Mouse (Mus musculus) heart, embryonic 10.5 days (tissue): ENCODE data around the gene Ncoa4. TPM values are rescaled to one million over a fixed set of nuclear protein-coding genes. Genes with fewer than 3 reads are reported as not detected.
"Not testable (repeated sequence)": the region's sequence is repeated elsewhere in the genome, so short reads cannot be mapped to it uniquely, and the experiment has no call there.

ENCODE experiments used
- DNase-seq: peaks from one replicate; pipeline ENCODE4 v3.0.0-alpha.2; 2017; ENCODE audit warnings: low spot score
- H3K27ac ChIP-seq: fragments of 300-500 bp; sonication (generic); 2 replicates; pipeline ENCODE4 v1.5.1; 2016; ENCODE audit warnings: mild to moderate bottlenecking
- H3K27me3 ChIP-seq: fragments of 300-500 bp; sonication (generic); 2 replicates; pipeline ENCODE4 v1.6.1; 2016; ENCODE audit warnings: mild to moderate bottlenecking; ENCODE audit not compliant: poor library complexity, insufficient read depth, severe bottlenecking
- H3K36me3 ChIP-seq: fragments of 300-500 bp; sonication (generic); 2 replicates; pipeline ENCODE4 v1.6.1; 2016; ENCODE audit warnings: mild to moderate bottlenecking, moderate library complexity
- H3K4me1 ChIP-seq: fragments of 300-500 bp; sonication (generic); 2 replicates; pipeline ENCODE4 v1.6.1; 2016; ENCODE audit warnings: mild to moderate bottlenecking
- H3K4me3 ChIP-seq: fragments of 300-500 bp; sonication (generic); 2 replicates; pipeline ENCODE4 v1.5.1; 2016; ENCODE audit warnings: mild to moderate bottlenecking, moderate library complexity
- H3K9me3 ChIP-seq: fragments of 300-500 bp; sonication (generic); 2 replicates; pipeline ENCODE4 v1.6.1; 2016; ENCODE audit warnings: mild to moderate bottlenecking, moderate library complexity
- WGBS: fragments of 180-500 bp; shearing (Covaris S2); methylation state at CpG from one replicate; pipeline ENCODE4 v1.1.7; 2016; 5-methylcytosine and 5-hydroxymethylcytosine counted together
- polyA plus RNA-seq: library from polyadenylated mRNA; unstranded; fragments of >200 nt; fragmentation: Nextera tagmentation; extraction: Ambion mirVana; gene quantifications from 2 replicates; pipeline ENCODE4 v1.2.1, GENCODE M21; 2016

Ncoa4 gene
- polyA plus RNA-seq = 102 and 112 TPM in 2 replicates

GRCm38 (mm10) chr14:32159690-32160246 lies at the start of gene Ncoa4:
Gene Ncoa4 (plus strand): TSS chr14:32159865.
- Histone ChIP-seq H3K4me3 (peak within 1 kb of the TSS; percentile 84), H3K27ac (peak within 1 kb of the TSS; percentile 93), H3K36me3 (no peaks in the 10 kb centered on the region), H3K4me1 (peaks cover 36% of the 10 kb centered on the region), H3K9me3 (no peaks in the 10 kb centered on the region), H3K27me3 (no peaks in the 10 kb centered on the region)
- DNase-seq = peak; percentile 99
- WGBS = under 1% methylated on average over 39 of the region's 40 CpGs

GRCm38 (mm10) chr14:32112124-32112523 lies 47.5 kb upstream of the Ncoa4 start:
- not testable (repeated sequence) for H3K27me3 ChIP-seq, H3K4me3 ChIP-seq, H3K9me3 ChIP-seq, H3K27ac ChIP-seq, H3K4me1 ChIP-seq, H3K36me3 ChIP-seq, DNase-seq
- 87% methylated on average over 10 of the region's 10 CpGs for WGBS

GRCm38 (mm10) chr14:32120940-32121919 lies 38.4 kb upstream of the Ncoa4 start:
- DNase-seq = no peak
- WGBS = 68% methylated on average over 11 of the region's 11 CpGs
- no peaks in the 10 kb centered on the region for H3K36me3 ChIP-seq
- no peak overlapping the region for H3K4me3 ChIP-seq
- no peaks in the 10 kb centered on the region for H3K27me3 ChIP-seq
- no peaks in the 10 kb centered on the region for H3K9me3 ChIP-seq
- no peaks in the 10 kb centered on the region for H3K4me1 ChIP-seq
- no peak overlapping the region for H3K27ac ChIP-seq

- Histone ChIP-seq H3K9me3 (no peaks in the 10 kb centered on the region), H3K4me3 (no peak overlapping the region), H3K36me3 (no peaks in the 10 kb centered on the region), H3K27ac (no peak overlapping the region), H3K27me3 (no peaks in the 10 kb centered on the region), H3K4me1 (no peaks in the 10 kb centered on the region)
- 55% methylated on average over 2 of the region's 2 CpGs for WGBS
- no peak for DNase-seq
Measured at GRCm38 (mm10) chr14:32121920-32122315, 37.7 kb upstream of the Ncoa4 start.

GRCm38 (mm10) chr14:32124261-32124660 lies 35.4 kb upstream of the Ncoa4 start:
- no peak for DNase-seq
- Histone ChIP-seq H3K27me3 (no peaks in the 10 kb centered on the region), H3K4me3 (no peak overlapping the region), H3K36me3 (no peaks in the 10 kb centered on the region), H3K4me1 (no peaks in the 10 kb centered on the region), H3K27ac (no peak overlapping the region), H3K9me3 (no peaks in the 10 kb centered on the region)
- WGBS = 65% methylated on average over 3 of the region's 3 CpGs

GRCm38 (mm10) chr14:32125256-32125655 lies 34.4 kb upstream of the Ncoa4 start:
- not testable (repeated sequence) for H3K9me3 ChIP-seq, H3K36me3 ChIP-seq, H3K4me3 ChIP-seq, DNase-seq, H3K27me3 ChIP-seq, H3K27ac ChIP-seq, H3K4me1 ChIP-seq
- 78% methylated on average over 5 of the region's 5 CpGs for WGBS

- Histone ChIP-seq H3K27me3 (no peaks in the 10 kb centered on the region), H3K36me3 (no peaks in the 10 kb centered on the region), H3K4me3 (no peak overlapping the region), H3K4me1 (peaks cover 6% of the 10 kb centered on the region), H3K9me3 (no peaks in the 10 kb centered on the region), H3K27ac (no peak overlapping the region)
- no peak for DNase-seq
- WGBS = 73% methylated on average over 5 of the region's 5 CpGs
Measured at GRCm38 (mm10) chr14:32128409-32128808, 31.3 kb upstream of the Ncoa4 start.

GRCm38 (mm10) chr14:32131836-32132235 lies 27.8 kb upstream of the Ncoa4 start:
- no peaks in the 10 kb centered on the region for H3K9me3 ChIP-seq
- no peaks in the 10 kb centered on the region for H3K27me3 ChIP-seq
- H3K4me1 ChIP-seq = peaks cover 29% of the 10 kb centered on the region
- DNase-seq = no peak
- no peaks in the 10 kb centered on the region for H3K36me3 ChIP-seq
- H3K4me3 ChIP-seq = no peak overlapping the region
- H3K27ac ChIP-seq = no peak overlapping the region
- 29% methylated on average over 4 of the region's 4 CpGs for WGBS

- H3K36me3 ChIP-seq = no peaks in the 10 kb centered on the region
- H3K4me3 ChIP-seq = 0 out of 2 replicates have a peak overlapping the region, but pooled peaks have one; percentile 16
- H3K27me3 ChIP-seq = no peaks in the 10 kb centered on the region
- H3K9me3 ChIP-seq = no peaks in the 10 kb centered on the region
- peak; percentile 90 for DNase-seq
- H3K4me1 ChIP-seq = peaks cover 29% of the 10 kb centered on the region
- WGBS = 16% methylated on average over 2 of the region's 2 CpGs
- peak overlapping the region; percentile 76 for H3K27ac ChIP-seq
Measured at GRCm38 (mm10) chr14:32134293-32134692, 25.4 kb upstream of the Ncoa4 start.

GRCm38 (mm10) chr14:32136467-32136866 lies 23.2 kb upstream of the Ncoa4 start:
- peaks cover 29% of the 10 kb centered on the region for H3K4me1 ChIP-seq
- WGBS = 53% methylated on average over 3 of the region's 3 CpGs
- H3K9me3 ChIP-seq, H3K4me3 ChIP-seq, DNase-seq, H3K36me3 ChIP-seq, H3K27ac ChIP-seq, H3K27me3 ChIP-seq: not testable (repeated sequence)

- Histone ChIP-seq H3K9me3 (no peaks in the 10 kb centered on the region), H3K27me3 (no peaks in the 10 kb centered on the region), H3K4me3 (no peak overlapping the region), H3K4me1 (peaks cover 9% of the 10 kb centered on the region), H3K27ac (no peak overlapping the region), H3K36me3 (no peaks in the 10 kb centered on the region)
- DNase-seq = no peak
- 73% methylated on average over 5 of the region's 5 CpGs for WGBS
Measured at GRCm38 (mm10) chr14:32140359-32140965, 19.2 kb upstream of the Ncoa4 start.

GRCm38 (mm10) chr14:32141723-32142122 lies 17.9 kb upstream of the Ncoa4 start, which contains the start of gene Msmb:
Gene Msmb (plus strand): TSS chr14:32142023.
- Histone ChIP-seq H3K36me3 (no peaks in the 10 kb centered on the region), H3K4me1 (peaks cover 3% of the 10 kb centered on the region; the same call in 1 of the 2 replicates), H3K27me3 (no peaks in the 10 kb centered on the region), H3K9me3 (no peaks in the 10 kb centered on the region), H3K27ac (no peak within 1 kb of the TSS), H3K4me3 (no peak within 1 kb of the TSS)
- no peak for DNase-seq
- WGBS = 85% methylated on average over 5 of the region's 5 CpGs

- H3K27ac ChIP-seq = no peak overlapping the region
- no peak for DNase-seq
- peaks cover 3% of the 10 kb centered on the region; the same call in 1 of the 2 replicates for H3K4me1 ChIP-seq
- no peaks in the 10 kb centered on the region for H3K27me3 ChIP-seq
- no peaks in the 10 kb centered on the region for H3K36me3 ChIP-seq
- no peaks in the 10 kb centered on the region for H3K9me3 ChIP-seq
- no peak overlapping the region for H3K4me3 ChIP-seq
Measured at GRCm38 (mm10) chr14:32144734-32145133, 14.9 kb upstream of the Ncoa4 start.
